Mouse (Mus musculus) megakaryocyte, embryonic 14.5 days (primary cell): ENCODE measurements at regions not wholly inside any gene's neighbourhood (a gene's known extent, or its start where the extent isn't known, plus 50 kb on each side); places are given as distances from the start of the nearest gene placed in this dataset.

ENCODE experiments used
- FLI1 ChIP-seq: IDR thresholded peaks from 2 replicates; pipeline ENCODE4 v1.6.1; 2012; ENCODE audit warnings: low read length, inconsistent platforms, mixed read lengths
- GATA1 ChIP-seq: IDR thresholded peaks from 3 replicates; pipeline ENCODE4 v1.6.1; 2012; ENCODE audit warnings: mixed read lengths, low read length, inconsistent platforms, borderline replicate concordance

DNA sequence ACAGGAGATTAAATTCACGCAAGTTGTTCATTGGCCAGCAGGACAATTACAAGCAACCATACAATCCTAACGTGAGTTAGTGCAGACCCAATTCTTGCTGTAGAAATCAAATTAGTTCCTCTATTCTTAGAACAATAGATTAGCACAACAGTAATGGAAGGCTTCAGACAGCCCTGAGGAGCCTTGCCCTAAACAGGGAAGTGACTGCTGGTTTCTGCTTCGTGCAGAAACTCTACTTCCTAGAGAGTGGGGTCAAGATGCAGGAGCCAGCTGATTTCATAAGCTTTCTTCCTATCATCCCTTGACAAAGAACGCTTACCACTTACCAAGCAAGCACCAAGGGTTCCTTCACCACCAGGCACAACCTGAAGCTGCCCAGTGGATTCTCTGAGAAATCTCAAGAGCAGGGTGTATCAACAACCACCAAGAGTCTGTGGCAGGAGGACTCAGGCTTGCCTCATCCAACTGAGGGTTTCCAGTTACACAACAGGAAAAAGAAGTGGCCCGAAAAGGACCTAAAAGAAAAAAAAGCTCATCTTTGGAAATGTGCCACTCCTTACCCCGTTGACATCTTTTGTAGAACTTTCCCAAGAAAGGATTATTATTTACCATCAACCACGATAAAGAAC lies 154.6 kb downstream of the Kctd12 start:
- TF ChIP-seq GATA1 (no peak), FLI1 (no peak)
